Mouse (Mus musculus): ENCODE data around the gene Fars2. TPM values are rescaled to one million over a fixed set of nuclear protein-coding genes. Genes with fewer than 3 reads are reported as not detected.

Fars2 gene
- polyA plus RNA-seq, 1 experiment from 2014 or later: 31.7 TPM

DNA sequence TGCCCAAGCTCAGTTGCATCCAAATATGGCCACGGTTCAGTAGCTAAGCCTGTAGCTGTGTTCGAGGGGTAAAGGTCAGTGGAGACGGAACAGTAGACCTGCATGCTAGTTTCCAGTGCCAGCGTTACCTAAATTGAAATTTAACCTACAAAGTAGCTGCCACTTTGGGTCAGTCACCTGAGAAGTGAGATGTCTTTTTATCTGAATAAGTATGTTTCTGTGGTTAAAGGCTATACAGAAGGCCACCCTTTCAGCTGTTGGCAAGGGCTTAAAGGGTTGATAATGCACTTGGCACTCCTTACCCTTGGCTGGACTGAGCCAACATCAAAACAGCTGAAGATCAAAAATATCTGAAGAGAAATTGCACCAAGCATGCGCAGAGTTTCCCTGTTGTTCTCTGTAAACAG, 349.3 kb downstream of the Fars2 start:
- DNase-seq (ENCODE audit: low spot score): no peak
- no peak for ATAC-seq (replicated peaks; ENCODE audit: low FRiP score)
- Histone ChIP-seq H3K27me3 (ENCODE audit: control insufficient read depth, insufficient read depth, low read length) (no peaks in the 10 kb centered on the region), H3K4me3 (ENCODE audit: low read depth, low read length) (no peak overlapping the region), H3K4me2 (ENCODE audit: low read depth, low read length, severe bottlenecking) (no peak overlapping the region), H3K36me3 (ENCODE audit: control insufficient read depth, insufficient read depth, low read length) (no peaks in the 10 kb centered on the region), H3K4me1 (replicated peaks; ENCODE audit: control insufficient read depth, insufficient read depth, low read length) (no peaks in the 10 kb centered on the region), H3K9me3 (ENCODE audit: control insufficient read depth, low read length) (no peaks in the 10 kb centered on the region), H3K27ac (ENCODE audit: low read depth, low read length) (no peak overlapping the region), H3K9ac (ENCODE audit: low read length) (no peak overlapping the region)
- 90% methylated on average over 5 of the region's 5 CpGs for WGBS

DNA sequence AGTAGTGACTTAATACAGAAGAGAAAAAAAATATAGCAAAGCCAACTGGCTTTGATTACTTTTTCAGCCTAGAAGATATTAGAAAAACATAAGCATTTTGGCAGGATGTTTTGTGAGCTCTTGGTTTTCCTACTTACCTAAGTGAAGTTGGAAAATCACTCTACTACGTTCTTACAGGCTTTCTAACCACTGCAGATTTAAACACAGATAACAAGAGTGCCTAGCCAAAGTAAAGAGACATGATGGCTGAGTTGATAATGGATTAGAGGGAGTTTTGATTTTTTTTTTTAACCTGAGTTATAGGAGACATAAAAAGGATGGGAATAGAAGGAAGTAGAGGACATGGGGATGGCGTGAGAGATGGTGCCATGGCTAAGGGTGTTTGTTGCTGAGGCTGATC, 350.6 kb downstream of the Fars2 start:
- WGBS: 92% methylated on average over 2 of the region's 2 CpGs
- Histone ChIP-seq H3K27ac (ENCODE audit: low read depth, low read length) (no peak overlapping the region), H3K36me3 (ENCODE audit: control insufficient read depth, insufficient read depth, low read length) (no peaks in the 10 kb centered on the region), H3K9ac (ENCODE audit: low read length) (no peak overlapping the region), H3K4me1 (replicated peaks; ENCODE audit: control insufficient read depth, insufficient read depth, low read length) (no peaks in the 10 kb centered on the region), H3K9me3 (ENCODE audit: control insufficient read depth, low read length) (no peaks in the 10 kb centered on the region), H3K4me2 (ENCODE audit: low read depth, low read length, severe bottlenecking) (no peak overlapping the region), H3K27me3 (ENCODE audit: control insufficient read depth, insufficient read depth, low read length) (no peaks in the 10 kb centered on the region), H3K4me3 (ENCODE audit: low read depth, low read length) (no peak overlapping the region)
- ATAC-seq (replicated peaks; ENCODE audit: low FRiP score) (no peak), DNase-seq (ENCODE audit: low spot score) (no peak)

DNA sequence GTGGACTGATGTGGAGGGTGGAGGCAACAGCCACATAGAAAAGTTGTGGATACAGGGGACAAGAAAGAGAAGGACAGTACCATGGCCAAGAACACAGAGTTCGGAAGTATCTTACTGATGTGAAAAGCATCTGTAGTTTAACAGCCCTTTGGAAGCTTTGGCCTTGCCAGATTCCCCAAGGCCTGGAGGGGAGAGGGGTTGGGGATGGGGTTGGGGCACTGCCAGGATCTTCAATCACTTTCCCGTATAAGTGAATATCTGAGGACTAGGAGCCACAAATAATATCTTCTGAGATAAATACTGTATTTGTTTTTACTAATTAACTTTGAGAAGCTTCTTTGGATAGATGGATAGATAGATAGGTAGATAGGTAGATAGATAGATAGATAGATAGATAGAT, 351.8 kb downstream of the Fars2 start:
- DNase-seq (ENCODE audit: low spot score) (no peak), ATAC-seq (replicated peaks; ENCODE audit: low FRiP score) (no peak)

DNA sequence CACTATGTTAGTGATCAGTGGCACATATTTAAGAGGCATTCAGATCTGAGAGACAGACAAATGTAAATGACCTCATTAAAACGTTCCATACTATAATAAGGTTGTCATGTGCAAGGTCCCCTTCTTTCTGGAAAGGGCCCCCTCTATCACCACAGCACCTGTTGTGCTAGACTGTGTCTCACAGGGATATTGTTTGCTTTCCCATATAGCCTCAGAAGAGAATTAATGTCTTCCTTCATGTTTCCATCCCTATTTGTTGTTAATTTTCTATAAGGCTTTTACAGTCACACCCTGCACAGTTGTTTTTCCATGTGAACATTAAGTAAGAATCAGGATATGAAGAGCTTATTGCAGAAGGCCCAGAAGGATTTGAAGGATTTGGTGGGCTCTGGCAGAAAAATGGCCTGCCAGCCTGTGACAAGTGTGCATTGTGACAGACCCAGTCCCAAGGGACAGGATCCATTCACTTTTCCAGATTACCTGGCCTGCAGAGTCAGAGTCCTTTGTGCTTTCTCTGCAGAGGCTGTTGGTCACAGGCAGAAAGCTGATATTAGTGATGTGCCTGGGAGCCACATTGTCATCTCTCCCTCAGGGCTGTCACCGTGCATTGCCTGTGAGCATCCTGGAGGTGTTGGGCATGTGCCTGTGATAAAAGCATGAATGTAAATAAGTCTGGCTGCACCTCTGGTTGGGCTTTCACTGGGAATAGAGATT, 352.4 kb downstream of the Fars2 start:
- no peak for ATAC-seq (replicated peaks; ENCODE audit: low FRiP score)

More for the DNA sequence above, 351.8 kb downstream of the Fars2 start:
- 87% methylated on average over 2 of the region's 2 CpGs for WGBS
- no peak overlapping the region for H3K4me2 ChIP-seq (ENCODE audit: low read depth, low read length, severe bottlenecking)
- H3K27me3 ChIP-seq (ENCODE audit: control insufficient read depth, insufficient read depth, low read length): no peaks in the 10 kb centered on the region
- no peaks in the 10 kb centered on the region for H3K36me3 ChIP-seq (ENCODE audit: control insufficient read depth, insufficient read depth, low read length)
- no peak overlapping the region for H3K27ac ChIP-seq (ENCODE audit: low read depth, low read length)
- no peaks in the 10 kb centered on the region for H3K4me1 ChIP-seq (replicated peaks; ENCODE audit: control insufficient read depth, insufficient read depth, low read length)
- no peak overlapping the region for H3K9ac ChIP-seq (ENCODE audit: low read length)
- H3K9me3 ChIP-seq (ENCODE audit: control insufficient read depth, low read length): no peaks in the 10 kb centered on the region
- H3K4me3 ChIP-seq (ENCODE audit: low read depth, low read length): no peak overlapping the region

DNA sequence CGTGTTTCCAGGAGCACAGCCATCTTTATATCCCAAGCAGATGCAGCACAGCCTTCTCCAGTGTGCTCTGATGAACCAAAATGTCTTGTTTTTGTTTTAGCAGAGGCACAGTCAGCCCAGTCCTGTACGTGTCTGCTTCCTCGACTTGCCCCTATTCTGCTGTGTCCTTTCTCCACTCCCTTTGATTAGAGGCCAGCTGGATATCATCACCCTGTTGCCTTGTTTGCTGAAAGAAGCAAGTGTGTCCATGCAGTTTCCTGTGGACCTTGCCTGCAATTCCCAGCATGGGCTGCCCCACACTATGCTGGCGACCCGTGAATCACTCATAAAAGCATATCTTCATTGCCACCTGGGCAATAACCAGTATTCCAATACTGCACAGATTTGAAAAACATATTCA, 360.4 kb downstream of the Fars2 start:
- no peak overlapping the region for H3K27ac ChIP-seq (ENCODE audit: low read depth, low read length)
- H3K9me3 ChIP-seq (ENCODE audit: control insufficient read depth, low read length): no peaks in the 10 kb centered on the region
- H3K4me1 ChIP-seq (replicated peaks; ENCODE audit: control insufficient read depth, insufficient read depth, low read length): no peaks in the 10 kb centered on the region
- DNase-seq (ENCODE audit: low spot score) (no peak), ATAC-seq (replicated peaks; ENCODE audit: low FRiP score) (no peak)
- H3K36me3 ChIP-seq (ENCODE audit: control insufficient read depth, insufficient read depth, low read length): no peaks in the 10 kb centered on the region
- 83% methylated on average over 5 of the region's 5 CpGs for WGBS
- H3K27me3 ChIP-seq (ENCODE audit: control insufficient read depth, insufficient read depth, low read length): no peaks in the 10 kb centered on the region
- H3K9ac ChIP-seq (ENCODE audit: low read length): no peak overlapping the region
- no peak overlapping the region for H3K4me2 ChIP-seq (ENCODE audit: low read depth, low read length, severe bottlenecking)
- no peak overlapping the region for H3K4me3 ChIP-seq (ENCODE audit: low read depth, low read length)

More for the DNA sequence above, 352.4 kb downstream of the Fars2 start:
- no peaks in the 10 kb centered on the region for H3K9me3 ChIP-seq (ENCODE audit: control insufficient read depth, low read length)
- H3K27ac ChIP-seq (ENCODE audit: low read depth, low read length): no peak overlapping the region
- no peaks in the 10 kb centered on the region for H3K36me3 ChIP-seq (ENCODE audit: control insufficient read depth, insufficient read depth, low read length)
- no peak for DNase-seq (ENCODE audit: low spot score)
- no peak overlapping the region for H3K4me3 ChIP-seq (ENCODE audit: low read depth, low read length)
- no peaks in the 10 kb centered on the region for H3K27me3 ChIP-seq (ENCODE audit: control insufficient read depth, insufficient read depth, low read length)
- 74% methylated on average over 2 of the region's 2 CpGs for WGBS
- no peaks in the 10 kb centered on the region for H3K4me1 ChIP-seq (replicated peaks; ENCODE audit: control insufficient read depth, insufficient read depth, low read length)
- no peak overlapping the region for H3K4me2 ChIP-seq (ENCODE audit: low read depth, low read length, severe bottlenecking)
- H3K9ac ChIP-seq (ENCODE audit: low read length): no peak overlapping the region

DNA sequence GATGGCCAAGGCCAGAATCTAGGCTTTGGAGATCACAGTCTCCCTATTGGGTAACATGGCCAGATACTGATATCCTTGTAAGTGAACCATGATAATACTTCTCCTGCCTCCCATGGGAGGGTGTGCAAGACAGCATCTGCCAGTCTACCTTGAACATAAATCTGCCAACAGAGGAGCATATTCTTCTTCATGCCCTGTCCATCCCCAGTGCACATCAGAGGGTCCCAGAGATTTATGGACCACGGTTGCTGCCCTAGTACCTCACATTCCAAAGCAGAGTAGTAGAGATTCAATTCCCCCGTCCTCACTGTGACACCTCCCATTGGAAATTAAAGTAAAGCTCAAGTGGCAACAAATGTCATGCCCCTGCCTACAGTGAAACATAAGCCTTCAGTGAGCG, 361.0 kb downstream of the Fars2 start:
- DNase-seq (ENCODE audit: low spot score) (no peak), ATAC-seq (replicated peaks; ENCODE audit: low FRiP score) (no peak)
- no peak overlapping the region for H3K4me3 ChIP-seq (ENCODE audit: low read depth, low read length)
- no peaks in the 10 kb centered on the region for H3K36me3 ChIP-seq (ENCODE audit: control insufficient read depth, insufficient read depth, low read length)
- no peak overlapping the region for H3K9ac ChIP-seq (ENCODE audit: low read length)
- no peaks in the 10 kb centered on the region for H3K9me3 ChIP-seq (ENCODE audit: control insufficient read depth, low read length)
- H3K4me1 ChIP-seq (replicated peaks; ENCODE audit: control insufficient read depth, insufficient read depth, low read length): no peaks in the 10 kb centered on the region
- no peaks in the 10 kb centered on the region for H3K27me3 ChIP-seq (ENCODE audit: control insufficient read depth, insufficient read depth, low read length)
- WGBS: 79% methylated on average over 3 of the region's 3 CpGs
- no peak overlapping the region for H3K4me2 ChIP-seq (ENCODE audit: low read depth, low read length, severe bottlenecking)
- no peak overlapping the region for H3K27ac ChIP-seq (ENCODE audit: low read depth, low read length)

DNA sequence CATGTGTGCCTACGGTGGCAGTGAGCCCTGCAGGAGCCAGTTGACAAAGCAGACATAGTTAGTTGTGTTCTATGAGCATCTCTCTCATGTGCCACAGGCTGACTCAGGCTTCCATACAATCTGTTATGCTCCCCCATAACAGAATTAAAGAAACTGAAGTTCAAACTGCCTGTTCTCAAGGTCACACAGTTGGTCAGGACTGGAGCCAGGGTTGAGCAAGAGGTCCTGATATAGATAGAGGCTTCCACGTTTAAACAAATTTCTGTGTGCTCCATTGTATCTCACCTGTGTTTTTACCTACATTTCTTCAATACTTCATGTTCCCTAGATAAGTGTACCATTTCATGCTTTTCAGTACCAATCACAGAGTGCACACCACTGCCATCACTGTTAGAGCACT, 362.9 kb downstream of the Fars2 start:
- Histone ChIP-seq H3K27me3 (ENCODE audit: control insufficient read depth, insufficient read depth, low read length) (no peaks in the 10 kb centered on the region), H3K36me3 (ENCODE audit: control insufficient read depth, insufficient read depth, low read length) (no peaks in the 10 kb centered on the region), H3K9ac (ENCODE audit: low read length) (no peak overlapping the region), H3K27ac (ENCODE audit: low read depth, low read length) (no peak overlapping the region), H3K9me3 (ENCODE audit: control insufficient read depth, low read length) (no peaks in the 10 kb centered on the region), H3K4me3 (ENCODE audit: low read depth, low read length) (no peak overlapping the region), H3K4me2 (ENCODE audit: low read depth, low read length, severe bottlenecking) (no peak overlapping the region), H3K4me1 (replicated peaks; ENCODE audit: control insufficient read depth, insufficient read depth, low read length) (no peaks in the 10 kb centered on the region)
- ATAC-seq (replicated peaks; ENCODE audit: low FRiP score) (no peak), DNase-seq (ENCODE audit: low spot score) (no peak)
- 91% methylated on average over 2 of the region's 2 CpGs for WGBS

DNA sequence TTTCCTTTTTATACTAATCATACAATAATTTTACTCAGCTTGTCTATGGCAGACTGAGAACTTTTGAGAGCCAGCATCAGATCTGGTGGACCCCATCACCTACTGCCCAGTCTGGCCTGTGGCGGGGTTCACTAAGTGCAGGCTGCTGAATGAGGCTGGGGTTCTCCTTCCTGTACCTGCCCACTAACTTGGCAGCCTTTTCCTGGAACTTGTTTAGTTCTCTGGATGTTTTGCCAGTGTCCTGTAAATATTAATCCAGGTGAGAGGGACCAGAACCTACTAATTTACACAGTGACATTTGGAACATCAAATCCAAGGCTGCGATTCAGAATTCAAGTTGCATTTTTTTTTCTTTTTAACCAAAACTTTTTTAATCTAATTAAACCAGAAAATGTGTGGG, 367.2 kb downstream of the Fars2 start:
- ATAC-seq (replicated peaks; ENCODE audit: low FRiP score) (no peak), DNase-seq (ENCODE audit: low spot score) (no peak)
- H3K4me3 ChIP-seq (ENCODE audit: low read depth, low read length): no peak overlapping the region
- no peaks in the 10 kb centered on the region for H3K9me3 ChIP-seq (ENCODE audit: control insufficient read depth, low read length)
- no peaks in the 10 kb centered on the region for H3K4me1 ChIP-seq (replicated peaks; ENCODE audit: control insufficient read depth, insufficient read depth, low read length)
- H3K4me2 ChIP-seq (ENCODE audit: low read depth, low read length, severe bottlenecking): no peak overlapping the region
- no peaks in the 10 kb centered on the region for H3K27me3 ChIP-seq (ENCODE audit: control insufficient read depth, insufficient read depth, low read length)
- no peak overlapping the region for H3K9ac ChIP-seq (ENCODE audit: low read length)
- WGBS: 97% methylated on average over 2 of the region's 2 CpGs
- H3K36me3 ChIP-seq (ENCODE audit: control insufficient read depth, insufficient read depth, low read length): no peaks in the 10 kb centered on the region
- no peak overlapping the region for H3K27ac ChIP-seq (ENCODE audit: low read depth, low read length)

DNA sequence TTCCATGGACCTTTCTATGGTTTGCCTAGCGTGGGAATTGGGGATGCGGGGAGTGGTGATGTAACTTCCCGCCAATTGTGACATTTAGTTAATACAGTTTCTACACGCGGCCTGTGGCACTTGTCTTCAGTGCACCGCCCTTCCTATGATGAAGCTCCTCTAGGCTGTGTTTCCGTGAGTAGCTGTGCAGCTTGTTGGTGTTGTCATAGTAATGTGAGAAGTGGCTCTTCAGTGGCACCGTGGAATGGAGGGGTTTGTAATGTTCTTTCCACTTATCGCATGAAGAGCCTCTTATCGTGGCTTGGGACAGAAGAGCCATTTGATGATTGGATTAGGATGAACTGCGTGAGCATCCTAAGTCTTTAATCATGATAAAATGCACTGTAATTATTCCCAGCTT, 369.5 kb downstream of the Fars2 start:
- Histone ChIP-seq H3K9ac (ENCODE audit: low read length) (no peak overlapping the region), H3K36me3 (ENCODE audit: control insufficient read depth, insufficient read depth, low read length) (no peaks in the 10 kb centered on the region), H3K27ac (ENCODE audit: low read depth, low read length) (no peak overlapping the region), H3K4me1 (replicated peaks; ENCODE audit: control insufficient read depth, insufficient read depth, low read length) (no peaks in the 10 kb centered on the region), H3K27me3 (ENCODE audit: control insufficient read depth, insufficient read depth, low read length) (no peaks in the 10 kb centered on the region), H3K4me3 (ENCODE audit: low read depth, low read length) (no peak overlapping the region), H3K4me2 (ENCODE audit: low read depth, low read length, severe bottlenecking) (no peak overlapping the region), H3K9me3 (ENCODE audit: control insufficient read depth, low read length) (no peaks in the 10 kb centered on the region)
- no peak for ATAC-seq (replicated peaks; ENCODE audit: low FRiP score)
- WGBS: 91% methylated on average over 11 of the region's 11 CpGs
- no peak for DNase-seq (ENCODE audit: low spot score)
